Mouse (Mus musculus) gastrocnemius, postnatal 14 days (tissue): ENCODE measurements at regions not wholly inside any gene's neighbourhood (a gene's known extent, or its start where the extent isn't known, plus 50 kb on each side); places are given as distances from the start of the nearest gene placed in this dataset.
"Not testable (repeated sequence)": the region's sequence is repeated elsewhere in the genome, so short reads cannot be mapped to it uniquely, and the experiment has no call there.

Source experiments
- DNase-seq: peaks from one replicate; pipeline ENCODE4 v3.0.0; 2021; ENCODE audit warnings: mixed read lengths
- intact Hi-C: fragments of 180-260 bp; cut with DNase I; formaldehyde crosslinking; loops from one replicate; pipeline ENCODE4 v1.15.1; 2025; ENCODE audit warnings: low total_unique reads

GRCm38 (mm10) chr8:37215894-37216293, 222.5 kb downstream of the AI429214 start:
- intact Hi-C loops = no loop called here
- no peak for DNase-seq

- no peak for DNase-seq
Measured at GRCm38 (mm10) chr8:37227091-37227490, 233.7 kb downstream of the AI429214 start.

DNA sequence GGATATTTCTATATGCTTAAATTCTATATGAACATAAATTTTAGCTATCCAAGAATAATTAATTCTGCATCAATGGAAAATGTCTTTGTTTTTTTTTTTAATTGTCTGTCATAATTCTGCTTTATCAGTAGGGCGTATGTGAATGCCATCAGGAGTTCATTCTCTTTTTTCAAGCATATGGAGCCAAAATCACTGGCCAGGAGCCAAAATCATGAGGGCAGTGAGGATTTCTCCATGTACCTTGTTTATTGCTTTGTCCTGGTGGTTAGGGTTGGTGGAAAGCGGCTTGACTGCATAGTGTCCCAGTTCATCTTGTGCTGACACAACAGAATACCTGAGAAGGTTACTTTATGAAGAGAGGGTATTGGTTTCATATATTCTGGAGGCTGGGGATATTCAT, 243.9 kb downstream of the AI429214 start:
- intact Hi-C loops = no loop called here

More at GRCm38 (mm10) chr8:37227091-37227490, 233.7 kb downstream of the AI429214 start:
- intact Hi-C loops = no loop called here

DNA sequence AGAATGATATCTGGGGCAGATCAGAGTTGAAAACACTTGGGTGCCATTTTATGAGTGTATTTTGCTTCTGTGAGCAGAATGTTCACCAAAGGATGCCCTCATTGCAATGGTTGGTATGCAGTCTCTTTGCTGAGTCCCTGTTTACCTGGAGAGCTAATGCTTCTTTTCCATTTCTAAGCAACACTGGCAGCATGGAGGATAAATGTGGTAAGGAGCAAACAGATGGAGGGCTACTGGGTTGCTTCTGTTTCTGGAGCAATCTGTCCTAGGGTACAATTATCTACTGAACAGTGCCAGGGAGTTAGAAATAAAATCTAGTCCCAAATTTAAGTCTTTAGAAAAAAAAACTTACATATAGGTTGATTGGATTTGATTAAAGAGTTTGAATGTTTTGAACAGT, 245.9 kb downstream of the AI429214 start:
- DNase-seq = no peak
- intact Hi-C loops = no loop called here

More for the DNA sequence above, 243.9 kb downstream of the AI429214 start:
- DNase-seq = no peak

DNA sequence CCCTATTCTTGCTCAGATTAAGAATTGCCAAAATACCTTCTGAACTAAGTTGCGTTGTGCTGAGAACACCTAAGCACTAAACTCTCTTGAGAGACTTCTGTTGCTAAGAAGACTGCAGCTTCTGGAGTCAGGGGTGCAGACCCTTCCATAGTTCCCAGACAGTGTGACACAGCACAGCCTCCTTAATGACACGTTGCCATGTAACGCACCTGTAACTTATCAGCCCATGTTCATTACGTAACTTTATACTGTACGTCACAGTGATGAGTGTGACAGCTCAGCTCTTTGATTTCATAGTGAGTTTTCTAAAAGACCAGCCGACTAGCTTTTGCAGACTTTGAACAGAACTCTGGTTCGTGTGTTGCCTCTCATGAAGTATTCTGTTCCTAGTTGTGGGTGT, 257.8 kb downstream of the AI429214 start:
- DNase-seq, intact Hi-C loops: not testable (repeated sequence)

- DNase-seq = no peak
- intact Hi-C loops = no loop called here
Measured at GRCm38 (mm10) chr8:37291069-37291850, 297.9 kb downstream of the AI429214 start.
